Mouse (Mus musculus) liver, adult 2 months (tissue): ENCODE data around the gene Nsmce1.

Experiments
- CTCF ChIP-seq: fragments of 200-500 bp; IDR thresholded peaks from 2 replicates; pipeline ENCODE4 v1.5.1; 2011; ENCODE audit warnings: low read depth, low read length, control low read depth
- POLR2A ChIP-seq: fragments of 200-500 bp; IDR thresholded peaks from 2 replicates; pipeline ENCODE4 v1.6.1; 2011; ENCODE audit warnings: low read length, control low read depth; ENCODE audit not compliant: insufficient read depth; ENCODE audit errors: extremely low read depth

- no peak for TF ChIP-seq POLR2A
- TF ChIP-seq CTCF = no peak
Observed at GRCm38 (mm10) chr7:125488706-125489105, 2.7 kb downstream of the Nsmce1 start.
